Mouse (Mus musculus): ENCODE results near the gene Srp72. TPM values are rescaled to one million over a fixed set of nuclear protein-coding genes. Genes with fewer than 3 reads are reported as not detected.
"Not testable (repeated sequence)": the region's sequence is repeated elsewhere in the genome, so short reads cannot be mapped to it uniquely, and the experiment has no call there.

Gene Srp72
- polyA plus RNA-seq, 1 experiment from 2014 or later = 99.7 TPM

GRCm38 (mm10) chr5:76969250-76969649, 5.2 kb upstream of the Srp72 start:
- Histone ChIP-seq H3K4me3 (no peak overlapping the region), H3K36me3 (peaks cover 53% of the 10 kb centered on the region), H3K4me2 (no peak overlapping the region), H3K9me3 (no peaks in the 10 kb centered on the region), H3K9ac (no peak overlapping the region), H3K4me1 (peaks cover 10% of the 10 kb centered on the region), H3K27ac (no peak overlapping the region), H3K27me3 (no peaks in the 10 kb centered on the region)
- no peak for ATAC-seq (ENCODE audit: insufficient number of reproducible peaks, insufficient read depth, low FRiP score, low TSS enrichment, low read depth)
- 78% methylated on average over 5 of the region's 5 CpGs for WGBS

GRCm38 (mm10) chr5:76971115-76971514, 3.4 kb upstream of the Srp72 start:
- not testable (repeated sequence) for H3K4me3 ChIP-seq; H3K9ac ChIP-seq; H3K9me3 ChIP-seq; H3K27me3 ChIP-seq; H3K27ac ChIP-seq; H3K4me2 ChIP-seq; ATAC-seq (ENCODE audit: insufficient number of reproducible peaks, insufficient read depth, low FRiP score, low TSS enrichment, low read depth)
- 90% methylated on average over 1 of the region's 1 CpGs for WGBS
- Histone ChIP-seq H3K36me3 (peaks cover 39% of the 10 kb centered on the region), H3K4me1 (peaks cover 18% of the 10 kb centered on the region)

GRCm38 (mm10) chr5:76973488-76973887, 995 bp upstream of the Srp72 start:
- H3K4me2 ChIP-seq = peak overlapping the region; percentile 89
- no peak overlapping the region for H3K27ac ChIP-seq
- H3K4me1 ChIP-seq = peaks cover 21% of the 10 kb centered on the region
- H3K4me3 ChIP-seq = peak overlapping the region; percentile 86
- WGBS = 76% methylated on average over 3 of the region's 3 CpGs
- H3K27me3 ChIP-seq = no peaks in the 10 kb centered on the region
- no peaks in the 10 kb centered on the region for H3K9me3 ChIP-seq
- ATAC-seq (ENCODE audit: insufficient number of reproducible peaks, insufficient read depth, low FRiP score, low TSS enrichment, low read depth) = no peak
- peak overlapping the region; percentile 88 for H3K9ac ChIP-seq
- H3K36me3 ChIP-seq = peaks cover 35% of the 10 kb centered on the region

- Histone ChIP-seq H3K9me3 (no peaks in the 10 kb centered on the region), H3K4me2 (peak overlapping the region; percentile 89), H3K36me3 (peaks cover 32% of the 10 kb centered on the region), H3K27me3 (no peaks in the 10 kb centered on the region), H3K27ac (peak overlapping the region; percentile 91; the same call in 1 of the 2 replicates), H3K4me1 (peaks cover 21% of the 10 kb centered on the region), H3K9ac (peak overlapping the region; percentile 88), H3K4me3 (peak overlapping the region; percentile 86)
- ATAC-seq (ENCODE audit: insufficient number of reproducible peaks, insufficient read depth, low FRiP score, low TSS enrichment, low read depth) = 0 out of 2 replicates have a peak, but pooled peaks have one; percentile 13
- 4% methylated on average over 17 of the region's 17 CpGs for WGBS
Observed at GRCm38 (mm10) chr5:76974207-76974553, 303 bp upstream of the Srp72 start.

- no peak for ATAC-seq (ENCODE audit: insufficient number of reproducible peaks, insufficient read depth, low FRiP score, low TSS enrichment, low read depth)
- Histone ChIP-seq H3K27me3 (no peaks in the 10 kb centered on the region), H3K4me3 (peak overlapping the region; percentile 86), H3K36me3 (peaks cover 32% of the 10 kb centered on the region), H3K27ac (no peak overlapping the region), H3K9ac (peak overlapping the region; percentile 88), H3K4me2 (peak overlapping the region; percentile 89), H3K9me3 (no peaks in the 10 kb centered on the region), H3K4me1 (peaks cover 21% of the 10 kb centered on the region)
- 82% methylated on average over 8 of the region's 8 CpGs for WGBS
Observed at GRCm38 (mm10) chr5:76975736-76976135, 1.3 kb downstream of the Srp72 start.

- Histone ChIP-seq H3K36me3 (peaks cover 79% of the 10 kb centered on the region), H3K27ac (no peak overlapping the region), H3K9me3 (no peaks in the 10 kb centered on the region), H3K4me3 (no peak overlapping the region), H3K4me1 (no peaks in the 10 kb centered on the region), H3K27me3 (no peaks in the 10 kb centered on the region), H3K9ac (no peak overlapping the region), H3K4me2 (no peak overlapping the region)
- 93% methylated on average over 11 of the region's 11 CpGs for WGBS
- no peak for ATAC-seq (ENCODE audit: insufficient number of reproducible peaks, insufficient read depth, low FRiP score, low TSS enrichment, low read depth)
Observed at GRCm38 (mm10) chr5:76984015-76984414, 9.5 kb downstream of the Srp72 start.

GRCm38 (mm10) chr5:76990789-76991188, 16.3 kb downstream of the Srp72 start:
- H3K4me3 ChIP-seq = no peak overlapping the region
- WGBS = 97% methylated on average over 3 of the region's 3 CpGs
- H3K27ac ChIP-seq = no peak overlapping the region
- peaks cover 2% of the 10 kb centered on the region; the same call in 1 of the 2 replicates for H3K9me3 ChIP-seq
- H3K4me1 ChIP-seq = no peaks in the 10 kb centered on the region
- no peak for ATAC-seq (ENCODE audit: insufficient number of reproducible peaks, insufficient read depth, low FRiP score, low TSS enrichment, low read depth)
- no peak overlapping the region for H3K4me2 ChIP-seq
- peaks cover 87% of the 10 kb centered on the region for H3K36me3 ChIP-seq
- H3K9ac ChIP-seq = no peak overlapping the region
- H3K27me3 ChIP-seq = no peaks in the 10 kb centered on the region

GRCm38 (mm10) chr5:76993174-76993814, 18.8 kb downstream of the Srp72 start:
- H3K4me2 ChIP-seq = no peak overlapping the region
- no peaks in the 10 kb centered on the region for H3K4me1 ChIP-seq
- H3K4me3 ChIP-seq = no peak overlapping the region
- no peaks in the 10 kb centered on the region for H3K27me3 ChIP-seq
- WGBS = 96% methylated on average over 5 of the region's 5 CpGs
- peaks cover 91% of the 10 kb centered on the region for H3K36me3 ChIP-seq
- H3K9me3 ChIP-seq = peaks cover 2% of the 10 kb centered on the region; the same call in 1 of the 2 replicates
- 0 out of 2 replicates have a peak, but pooled peaks have one; percentile 59 for ATAC-seq (ENCODE audit: insufficient number of reproducible peaks, insufficient read depth, low FRiP score, low TSS enrichment, low read depth)
- no peak overlapping the region for H3K27ac ChIP-seq
- no peak overlapping the region for H3K9ac ChIP-seq

GRCm38 (mm10) chr5:76998416-76998815, 23.9 kb downstream of the Srp72 start:
- no peak overlapping the region for H3K9ac ChIP-seq
- no peaks in the 10 kb centered on the region for H3K27me3 ChIP-seq
- H3K4me3 ChIP-seq = no peak overlapping the region
- no peak overlapping the region for H3K4me2 ChIP-seq
- no peak for ATAC-seq (ENCODE audit: insufficient number of reproducible peaks, insufficient read depth, low FRiP score, low TSS enrichment, low read depth)
- H3K27ac ChIP-seq = no peak overlapping the region
- WGBS = 49% methylated on average over 5 of the region's 5 CpGs
- H3K4me1 ChIP-seq = no peaks in the 10 kb centered on the region
- peaks cover 75% of the 10 kb centered on the region for H3K36me3 ChIP-seq
- H3K9me3 ChIP-seq = no peaks in the 10 kb centered on the region

- 93% methylated on average over 17 of the region's 17 CpGs for WGBS
- Histone ChIP-seq H3K4me1 (no peaks in the 10 kb centered on the region), H3K36me3 (peaks cover 48% of the 10 kb centered on the region), H3K27me3 (no peaks in the 10 kb centered on the region), H3K4me2 (no peak overlapping the region), H3K9ac (no peak overlapping the region), H3K4me3 (no peak overlapping the region), H3K27ac (no peak overlapping the region), H3K9me3 (no peaks in the 10 kb centered on the region)
- ATAC-seq (ENCODE audit: insufficient number of reproducible peaks, insufficient read depth, low FRiP score, low TSS enrichment, low read depth) = no peak
Observed at GRCm38 (mm10) chr5:77001192-77001591, 26.7 kb downstream of the Srp72 start.

- Histone ChIP-seq H3K27me3 (no peaks in the 10 kb centered on the region), H3K4me2 (no peak within 1 kb of the TSS), H3K36me3 (peaks cover 21% of the 10 kb centered on the region), H3K9ac (no peak within 1 kb of the TSS), H3K9me3 (no peaks in the 10 kb centered on the region), H3K27ac (no peak within 1 kb of the TSS), H3K4me3 (no peak within 1 kb of the TSS), H3K4me1 (no peaks in the 10 kb centered on the region)
- 90% methylated on average over 6 of the region's 6 CpGs for WGBS
- no peak for ATAC-seq (ENCODE audit: insufficient number of reproducible peaks, insufficient read depth, low FRiP score, low TSS enrichment, low read depth)
Observed at GRCm38 (mm10) chr5:77004051-77004821, 29.8 kb downstream of the Srp72 start, which contains the start of gene Arl9. Gene Arl9 (plus strand): TSS chr5:77004055.

- no peak overlapping the region for H3K9ac ChIP-seq
- no peaks in the 10 kb centered on the region for H3K27me3 ChIP-seq
- no peaks in the 10 kb centered on the region for H3K9me3 ChIP-seq
- H3K4me1 ChIP-seq = no peaks in the 10 kb centered on the region
- H3K4me3 ChIP-seq = no peak overlapping the region
- H3K36me3 ChIP-seq = no peaks in the 10 kb centered on the region
- ATAC-seq (ENCODE audit: insufficient number of reproducible peaks, insufficient read depth, low FRiP score, low TSS enrichment, low read depth) = no peak
- no peak overlapping the region for H3K4me2 ChIP-seq
- 88% methylated on average over 9 of the region's 9 CpGs for WGBS
- no peak overlapping the region for H3K27ac ChIP-seq
Observed at GRCm38 (mm10) chr5:77010352-77010751, 35.9 kb downstream of the Srp72 start.

All from embryonic facial prominence, embryonic 13.5 days (tissue).